8 mouse cellular contexts compared by ENCODE assay signal in genomic region chr10:116397573-116397972, GRCm38 (mm10).
DNase-seq lines count a peak whose midpoint lies in the region; ATAC-seq lines count a peak whose summit lies in the region.

No protein-coding gene starts in this region.

- H3K27me3 ChIP-seq in lung, embryonic 15.5 days, result no peaks in the 10 kb centered on the region
- no peaks in the 10 kb centered on the region for H3K27me3 ChIP-seq in embryonic facial prominence, embryonic 15.5 days
- H3K27me3 ChIP-seq in limb, embryonic 13.5 days, result no peaks in the 10 kb centered on the region

- WGBS in lung, embryonic 15.5 days, result 39% methylated on average over 14 of the region's 14 CpGs
- WGBS in embryonic facial prominence, embryonic 15.5 days, result 36% methylated on average over 14 of the region's 14 CpGs
- WGBS in limb, embryonic 13.5 days, result 22% methylated on average over 14 of the region's 14 CpGs

- no peak for ATAC-seq in lung, embryonic 15.5 days (ENCODE audit: borderline replicate concordance, extremely low read depth, low FRiP score, low TSS enrichment)
- no peak for ATAC-seq in embryonic facial prominence, embryonic 15.5 days (ENCODE audit: insufficient number of reproducible peaks, low FRiP score, low TSS enrichment, low read depth)
- no peak for ATAC-seq in limb, embryonic 13.5 days (ENCODE audit: low FRiP score, low read depth)

- no peaks in the 10 kb centered on the region for H3K36me3 ChIP-seq in lung, embryonic 15.5 days
- H3K36me3 ChIP-seq in embryonic facial prominence, embryonic 15.5 days, result no peaks in the 10 kb centered on the region
- H3K36me3 ChIP-seq in limb, embryonic 13.5 days, result no peaks in the 10 kb centered on the region

- H3K9ac ChIP-seq in lung, embryonic 15.5 days, result no peak overlapping the region
- H3K9ac ChIP-seq in embryonic facial prominence, embryonic 15.5 days, result no peak overlapping the region
- H3K9ac ChIP-seq in limb, embryonic 13.5 days, result peak overlapping the region; percentile 19; the same call in 1 of the 2 replicates

- peak overlapping the region; percentile 8; the same call in 1 of the 2 replicates for H3K4me3 ChIP-seq in lung, embryonic 15.5 days
- no peak overlapping the region; the same call in 1 of the 2 replicates for H3K4me3 ChIP-seq in embryonic facial prominence, embryonic 15.5 days (replicated peaks)
- H3K4me3 ChIP-seq in limb, embryonic 13.5 days, result peak overlapping the region; percentile 23

- H3K9me3 ChIP-seq in lung, embryonic 15.5 days, result no peaks in the 10 kb centered on the region
- H3K9me3 ChIP-seq in embryonic facial prominence, embryonic 15.5 days (replicated peaks), result no peaks in the 10 kb centered on the region
- no peaks in the 10 kb centered on the region for H3K9me3 ChIP-seq in limb, embryonic 13.5 days

- no peak overlapping the region for H3K27ac ChIP-seq in lung, embryonic 15.5 days
- no peak overlapping the region for H3K27ac ChIP-seq in embryonic facial prominence, embryonic 15.5 days (replicated peaks)
- H3K27ac ChIP-seq in limb, embryonic 13.5 days, result no peak overlapping the region

- DNase-seq in lung, postnatal 36 days, result no peak
- peak; percentile 26 for DNase-seq in testis, postnatal 14 days (ENCODE audit: low spot score)
- DNase-seq in retina, postnatal 1 day, result no peak
- no peak for DNase-seq in gastrocnemius, adult 8-10 months (ENCODE audit: low spot score in 2 of 2)
- DNase-seq in lung, postnatal 25 days (ENCODE audit: low spot score), result no peak

- H3K4me2 ChIP-seq in lung, embryonic 15.5 days, result peak overlapping the region; percentile 46
- peak overlapping the region; percentile 19; the same call in 1 of the 2 replicates for H3K4me2 ChIP-seq in embryonic facial prominence, embryonic 15.5 days (replicated peaks)
- peak overlapping the region; percentile 57 for H3K4me2 ChIP-seq in limb, embryonic 13.5 days (replicated peaks)

- H3K4me1 ChIP-seq in lung, embryonic 15.5 days, result peaks cover 15% of the 10 kb centered on the region
- peaks cover 13% of the 10 kb centered on the region for H3K4me1 ChIP-seq in embryonic facial prominence, embryonic 15.5 days
- H3K4me1 ChIP-seq in limb, embryonic 13.5 days, result peaks cover 30% of the 10 kb centered on the region
